Mouse (Mus musculus): ENCODE data around the gene Gm11939. TPM values are rescaled to one million over a fixed set of nuclear protein-coding genes. Genes with fewer than 3 reads are reported as not detected.
"Not testable (repeated sequence)": the region's sequence is repeated elsewhere in the genome, so short reads cannot be mapped to it uniquely, and the experiment has no call there.

Gene Gm11939
- not detected in 2 replicates for polyA plus RNA-seq (2012; rRNA removed)

GRCm38 (mm10) chr11:99559366-99559765 lies at the start of gene Gm11939:
Gene Gm11939, minus strand, starts transcription at chr11:99559466.
- H3K27ac ChIP-seq (ENCODE audit: insufficient read depth, low read depth, low read length), result no peak within 1 kb of the TSS
- no peaks in the 10 kb centered on the region; the same call in 1 of the 2 replicates for H3K27me3 ChIP-seq (replicated peaks; ENCODE audit: control insufficient read depth, insufficient read depth, low read length)
- no peak for DNase-seq
- 91% methylated on average over 9 of the region's 9 CpGs for WGBS
- TF ChIP-seq POLR2A (IDR thresholded peaks at IDR 0.05; ENCODE audit: low read depth, low read length) (no peak), CTCF (conservative IDR thresholded peaks at IDR 0.05; ENCODE audit: insufficient read depth, insufficient read length, low read depth, low read length) (no peak)
- no peaks in the 10 kb centered on the region for H3K4me1 ChIP-seq (ENCODE audit: control insufficient read depth, insufficient read depth, low read length)
- no peak within 1 kb of the TSS for H3K4me3 ChIP-seq (ENCODE audit: insufficient read depth, low read depth, low read length)
- H3K36me3 ChIP-seq (ENCODE audit: control insufficient read depth, insufficient read depth, low read length), result no peaks in the 10 kb centered on the region

- H3K27ac ChIP-seq (ENCODE audit: insufficient read depth, low read depth, low read length); DNase-seq; H3K27me3 ChIP-seq (replicated peaks; ENCODE audit: control insufficient read depth, insufficient read depth, low read length); H3K4me3 ChIP-seq (ENCODE audit: insufficient read depth, low read depth, low read length); H3K36me3 ChIP-seq (ENCODE audit: control insufficient read depth, insufficient read depth, low read length); H3K4me1 ChIP-seq (ENCODE audit: control insufficient read depth, insufficient read depth, low read length): not testable (repeated sequence)
- WGBS, result 39% methylated on average over 1 of the region's 1 CpGs
Measured at GRCm38 (mm10) chr11:99603208-99603607, 43.9 kb upstream of the Gm11939 start, which contains the start of gene Gm11938. Gene Gm11938, minus strand, starts transcription at chr11:99603308.

- not testable (repeated sequence) for H3K4me3 ChIP-seq (ENCODE audit: insufficient read depth, low read depth, low read length)
Measured at GRCm38 (mm10) chr11:99597742-99598141, 38.5 kb upstream of the Gm11939 start, which contains the start of gene Krtap9-3. Gene Krtap9-3, minus strand, starts transcription at chr11:99598105.

GRCm38 (mm10) chr11:99590981-99591380 lies 31.7 kb upstream of the Gm11939 start, which contains the start of gene Krtap1-3:
Gene Krtap1-3, minus strand, starts transcription at chr11:99591339.
- no peak within 1 kb of the TSS for H3K27ac ChIP-seq (ENCODE audit: insufficient read depth, low read depth, low read length)
- no peak for DNase-seq
- H3K27me3 ChIP-seq (replicated peaks; ENCODE audit: control insufficient read depth, insufficient read depth, low read length), result no peaks in the 10 kb centered on the region
- no peaks in the 10 kb centered on the region for H3K4me1 ChIP-seq (ENCODE audit: control insufficient read depth, insufficient read depth, low read length)
- TF ChIP-seq CTCF (conservative IDR thresholded peaks at IDR 0.05; ENCODE audit: insufficient read depth, insufficient read length, low read depth, low read length), result no peak
- TF ChIP-seq POLR2A (IDR thresholded peaks at IDR 0.05; ENCODE audit: low read depth, low read length), result no peak
- no peaks in the 10 kb centered on the region for H3K36me3 ChIP-seq (ENCODE audit: control insufficient read depth, insufficient read depth, low read length)
- no peak within 1 kb of the TSS for H3K4me3 ChIP-seq (ENCODE audit: insufficient read depth, low read depth, low read length)
- 68% methylated on average over 6 of the region's 6 CpGs for WGBS

More at GRCm38 (mm10) chr11:99597742-99598141, 38.5 kb upstream of the Gm11939 start, which contains the start of gene Krtap9-3:
- not testable (repeated sequence) for H3K27ac ChIP-seq (ENCODE audit: insufficient read depth, low read depth, low read length); DNase-seq; H3K27me3 ChIP-seq (replicated peaks; ENCODE audit: control insufficient read depth, insufficient read depth, low read length); H3K36me3 ChIP-seq (ENCODE audit: control insufficient read depth, insufficient read depth, low read length); H3K4me1 ChIP-seq (ENCODE audit: control insufficient read depth, insufficient read depth, low read length)
- WGBS, result 66% methylated on average over 6 of the region's 6 CpGs

- DNase-seq, result no peak
- Histone ChIP-seq H3K27me3 (replicated peaks; ENCODE audit: control insufficient read depth, insufficient read depth, low read length) (no peaks in the 10 kb centered on the region), H3K27ac (ENCODE audit: insufficient read depth, low read depth, low read length) (no peak overlapping the region), H3K36me3 (ENCODE audit: control insufficient read depth, insufficient read depth, low read length) (no peaks in the 10 kb centered on the region), H3K4me1 (ENCODE audit: control insufficient read depth, insufficient read depth, low read length) (no peaks in the 10 kb centered on the region), H3K4me3 (ENCODE audit: insufficient read depth, low read depth, low read length) (no peak overlapping the region)
- 87% methylated on average over 7 of the region's 7 CpGs for WGBS
- TF ChIP-seq CTCF (conservative IDR thresholded peaks at IDR 0.05; ENCODE audit: insufficient read depth, insufficient read length, low read depth, low read length) (no peak), POLR2A (IDR thresholded peaks at IDR 0.05; ENCODE audit: low read depth, low read length) (no peak)
Measured at GRCm38 (mm10) chr11:99585096-99585495, 25.8 kb upstream of the Gm11939 start.

- TF ChIP-seq CTCF (conservative IDR thresholded peaks at IDR 0.05; ENCODE audit: insufficient read depth, insufficient read length, low read depth, low read length) (no peak), POLR2A (IDR thresholded peaks at IDR 0.05; ENCODE audit: low read depth, low read length) (no peak)
- Histone ChIP-seq H3K27ac (ENCODE audit: insufficient read depth, low read depth, low read length) (no peak within 1 kb of the TSS), H3K4me1 (ENCODE audit: control insufficient read depth, insufficient read depth, low read length) (no peaks in the 10 kb centered on the region), H3K27me3 (replicated peaks; ENCODE audit: control insufficient read depth, insufficient read depth, low read length) (no peaks in the 10 kb centered on the region), H3K36me3 (ENCODE audit: control insufficient read depth, insufficient read depth, low read length) (no peaks in the 10 kb centered on the region), H3K4me3 (ENCODE audit: insufficient read depth, low read depth, low read length) (no peak within 1 kb of the TSS)
- DNase-seq, result no peak
- 77% methylated on average over 5 of the region's 5 CpGs for WGBS
Measured at GRCm38 (mm10) chr11:99583245-99583704, 24.0 kb upstream of the Gm11939 start, which contains the start of gene Krtap1-4. Gene Krtap1-4, minus strand, starts transcription at chr11:99583654.

- no peaks in the 10 kb centered on the region for H3K27me3 ChIP-seq (replicated peaks; ENCODE audit: control insufficient read depth, insufficient read depth, low read length)
- no peak overlapping the region for H3K4me3 ChIP-seq (ENCODE audit: insufficient read depth, low read depth, low read length)
- H3K27ac ChIP-seq (ENCODE audit: insufficient read depth, low read depth, low read length), result no peak overlapping the region
- DNase-seq, result no peak
- TF ChIP-seq POLR2A (IDR thresholded peaks at IDR 0.05; ENCODE audit: low read depth, low read length), result no peak
- TF ChIP-seq CTCF (conservative IDR thresholded peaks at IDR 0.05; ENCODE audit: insufficient read depth, insufficient read length, low read depth, low read length), result no peak
- no peaks in the 10 kb centered on the region for H3K4me1 ChIP-seq (ENCODE audit: control insufficient read depth, insufficient read depth, low read length)
- 83% methylated on average over 6 of the region's 6 CpGs for WGBS
- H3K36me3 ChIP-seq (ENCODE audit: control insufficient read depth, insufficient read depth, low read length), result no peaks in the 10 kb centered on the region
Measured at GRCm38 (mm10) chr11:99581564-99581963, 22.3 kb upstream of the Gm11939 start.

Measured in kidney, adult 2 months (tissue).